18 mouse cellular contexts compared by ENCODE assay signal in genomic region chr14:105532168-105532745, GRCm38 (mm10).
DNase-seq lines count a peak whose midpoint lies in the region; ATAC-seq and TF ChIP-seq lines count a peak whose summit lies in the region.
"Had no signal": no experiment of that assay in that cellular context is flagged by ENCODE, and none has a peak within 500 bp of the region (broad histone marks: within the 10 kb centered on the region; RNA-seq: fewer than 3 reads in every experiment).

No protein-coding gene starts in this region.

- no peak for TF ChIP-seq EP300 in stomach, postnatal 0 days (optimal IDR thresholded peaks at IDR 0.05)

- no peak for TF ChIP-seq CTCF in stomach, postnatal 0 days (IDR thresholded peaks at IDR 0.05; ENCODE audit: low read depth)

- no peak overlapping the region for H3K4me2 ChIP-seq in heart, embryonic 12.5 days
- no peak overlapping the region for H3K4me2 ChIP-seq in stomach, embryonic 14.5 days (replicated peaks; ENCODE audit: low read depth, low read length)
- no peak overlapping the region for H3K4me2 ChIP-seq in stomach, postnatal 0 days (replicated peaks; ENCODE audit: low read depth)
- H3K4me2 ChIP-seq: embryonic facial prominence, embryonic 15.5 days; heart, embryonic 15.5 days; liver, embryonic 11.5 days had no signal

- H3K9me3 ChIP-seq in heart, embryonic 12.5 days (replicated peaks): peaks cover 6% of the 10 kb centered on the region; the same call in 1 of the 2 replicates
- H3K9me3 ChIP-seq in stomach, embryonic 14.5 days (ENCODE audit: control insufficient read depth, low read depth, low read length): no peaks in the 10 kb centered on the region
- H3K9me3 ChIP-seq in stomach, postnatal 0 days (ENCODE audit: control insufficient read depth, low read length): no peaks in the 10 kb centered on the region
- H3K9me3 ChIP-seq: embryonic facial prominence, embryonic 15.5 days had no signal

- no peaks in the 10 kb centered on the region for H3K4me1 ChIP-seq in heart, embryonic 12.5 days (replicated peaks)
- no peaks in the 10 kb centered on the region for H3K4me1 ChIP-seq in stomach, embryonic 14.5 days (ENCODE audit: control insufficient read depth, insufficient read depth, low read length)
- no peaks in the 10 kb centered on the region for H3K4me1 ChIP-seq in stomach, postnatal 0 days (replicated peaks; ENCODE audit: control insufficient read depth, insufficient read depth)
- H3K4me1 ChIP-seq: heart, embryonic 15.5 days had no signal

- WGBS in heart, embryonic 12.5 days: 55% methylated on average over 10 of the region's 10 CpGs
- WGBS in stomach, embryonic 14.5 days: 42% methylated on average over 10 of the region's 10 CpGs
- WGBS in stomach, postnatal 0 days: 36% methylated on average over 10 of the region's 10 CpGs

- H3K9ac ChIP-seq in heart, embryonic 12.5 days: no peak overlapping the region
- H3K9ac ChIP-seq in stomach, embryonic 14.5 days (replicated peaks; ENCODE audit: low read depth, low read length): no peak overlapping the region
- H3K9ac ChIP-seq in stomach, postnatal 0 days (ENCODE audit: low read length): no peak overlapping the region
- H3K9ac ChIP-seq: embryonic facial prominence, embryonic 15.5 days; heart, embryonic 15.5 days had no signal

- no peak for ATAC-seq in heart, embryonic 12.5 days (ENCODE audit: insufficient number of reproducible peaks, low FRiP score)
- ATAC-seq in stomach, embryonic 14.5 days (ENCODE audit: insufficient number of reproducible peaks, insufficient read depth, low FRiP score, low read depth): peak; percentile 78
- ATAC-seq in stomach, postnatal 0 days (ENCODE audit: low FRiP score, low TSS enrichment): no peak
- ATAC-seq: hindbrain, embryonic 16.5 days had no signal

- H3K36me3 ChIP-seq in heart, embryonic 12.5 days: no peaks in the 10 kb centered on the region
- no peaks in the 10 kb centered on the region for H3K36me3 ChIP-seq in stomach, embryonic 14.5 days (ENCODE audit: control insufficient read depth, insufficient read depth, low read length)
- no peaks in the 10 kb centered on the region for H3K36me3 ChIP-seq in stomach, postnatal 0 days (ENCODE audit: control insufficient read depth, insufficient read depth, low read length)
- H3K36me3 ChIP-seq: embryonic facial prominence, embryonic 15.5 days; G1E; heart, embryonic 15.5 days had no signal

- DNase-seq in heart, adult 11 months: peak; percentile 49
- DNase-seq in stomach, postnatal 0 days (ENCODE audit: low spot score): no peak
- DNase-seq in thymus, postnatal 14 days: peak; percentile 56
- no peak for DNase-seq in adrenal gland, adult 8-10 months
- no peak for DNase-seq in cerebellum, postnatal 10 days
- DNase-seq: cerebellum, adult 9-10 months; heart, adult 18-20 months; kidney, adult 11 months; lung, adult 2 months; lung, postnatal 4 days; retina, postnatal 1 day had no signal

- no peak overlapping the region for H3K27ac ChIP-seq in heart, embryonic 12.5 days (ENCODE audit: poor library complexity, severe bottlenecking)
- H3K27ac ChIP-seq in stomach, embryonic 14.5 days (ENCODE audit: low read length): no peak overlapping the region
- H3K27ac ChIP-seq in stomach, postnatal 0 days (replicated peaks): no peak overlapping the region
- H3K27ac ChIP-seq: embryonic facial prominence, embryonic 15.5 days; heart, embryonic 15.5 days had no signal

- no peak overlapping the region for H3K4me3 ChIP-seq in heart, embryonic 12.5 days
- no peak overlapping the region for H3K4me3 ChIP-seq in stomach, embryonic 14.5 days (ENCODE audit: low read depth, low read length)
- no peak overlapping the region for H3K4me3 ChIP-seq in stomach, postnatal 0 days (ENCODE audit: low read depth, low read length)
- H3K4me3 ChIP-seq: embryonic facial prominence, embryonic 15.5 days; heart, embryonic 15.5 days had no signal

- no peaks in the 10 kb centered on the region for H3K27me3 ChIP-seq in heart, embryonic 12.5 days (replicated peaks)
- H3K27me3 ChIP-seq in stomach, embryonic 14.5 days (ENCODE audit: control insufficient read depth, insufficient read depth, low read length): no peaks in the 10 kb centered on the region
- no peaks in the 10 kb centered on the region for H3K27me3 ChIP-seq in stomach, postnatal 0 days (ENCODE audit: control insufficient read depth, insufficient read depth, low read length)
- H3K27me3 ChIP-seq: embryonic facial prominence, embryonic 15.5 days; heart, embryonic 15.5 days had no signal

Comparison
In these comparisons a context has a peak if more than half of its experiments do, and no peak if none do; other contexts are left out.
1. DNase-seq: peak in heart, adult 11 months (single experiment) and thymus, postnatal 14 days (single experiment); none in stomach, postnatal 0 days (single experiment), adrenal gland, adult 8-10 months (single experiment) and cerebellum, postnatal 10 days (0 of 2).